ENCODE assay signal across 9 mouse cellular contexts in genomic region chr9:99994285-99995144, GRCm38 (mm10).
DNase-seq lines count a peak whose midpoint lies in the region; ATAC-seq lines count a peak whose summit lies in the region.
"Had no signal": no experiment of that assay in that cellular context is flagged by ENCODE, and none has a peak within 500 bp of the region (broad histone marks: within the 10 kb centered on the region; RNA-seq: fewer than 3 reads in every experiment).

No protein-coding gene starts in this region.

- no peaks in the 10 kb centered on the region for H3K36me3 ChIP-seq in heart, embryonic 13.5 days
- no peaks in the 10 kb centered on the region for H3K36me3 ChIP-seq in embryonic facial prominence, embryonic 12.5 days
- H3K36me3 ChIP-seq in neural tube, embryonic 12.5 days = no peaks in the 10 kb centered on the region
- H3K36me3 ChIP-seq: lung, embryonic 15.5 days had no signal

- no peak overlapping the region for H3K27ac ChIP-seq in heart, embryonic 13.5 days (replicated peaks)
- H3K27ac ChIP-seq in embryonic facial prominence, embryonic 12.5 days = no peak overlapping the region
- H3K27ac ChIP-seq in neural tube, embryonic 12.5 days = no peak overlapping the region
- H3K27ac ChIP-seq: lung, embryonic 15.5 days had no signal

- no peak for ATAC-seq in heart, embryonic 13.5 days (ENCODE audit: extremely low read depth, insufficient number of reproducible peaks, low FRiP score, low TSS enrichment)
- no peak for ATAC-seq in embryonic facial prominence, embryonic 12.5 days (ENCODE audit: insufficient number of reproducible peaks, insufficient read depth, low FRiP score, low TSS enrichment)
- 0 out of 2 replicates have a peak, but pooled peaks have one; percentile 29 for ATAC-seq in neural tube, embryonic 12.5 days (ENCODE audit: low FRiP score, low read depth)
- no peak for ATAC-seq in megakaryocyte, adult 5-6 weeks (ENCODE audit: poor library complexity, severe bottlenecking)

- WGBS in heart, embryonic 13.5 days = 1% methylated on average over 30 of the region's 30 CpGs
- 2% methylated on average over 30 of the region's 30 CpGs for WGBS in embryonic facial prominence, embryonic 12.5 days
- WGBS in neural tube, embryonic 12.5 days = 2% methylated on average over 30 of the region's 30 CpGs

- H3K4me2 ChIP-seq in heart, embryonic 13.5 days = peak overlapping the region; percentile 64
- peak overlapping the region; percentile 44 for H3K4me2 ChIP-seq in embryonic facial prominence, embryonic 12.5 days (replicated peaks)
- peak overlapping the region; percentile 57 for H3K4me2 ChIP-seq in neural tube, embryonic 12.5 days (replicated peaks)
- H3K4me2 ChIP-seq: lung, embryonic 15.5 days had no signal

- H3K9ac ChIP-seq in heart, embryonic 13.5 days = peak overlapping the region; percentile 24
- H3K9ac ChIP-seq in embryonic facial prominence, embryonic 12.5 days = no peak overlapping the region
- no peak overlapping the region; the same call in 1 of the 2 replicates for H3K9ac ChIP-seq in neural tube, embryonic 12.5 days
- H3K9ac ChIP-seq: lung, embryonic 15.5 days had no signal

- peak overlapping the region; percentile 36 for H3K4me3 ChIP-seq in heart, embryonic 13.5 days
- peak overlapping the region; percentile 8 for H3K4me3 ChIP-seq in embryonic facial prominence, embryonic 12.5 days
- H3K4me3 ChIP-seq in neural tube, embryonic 12.5 days = peak overlapping the region; percentile 20
- H3K4me3 ChIP-seq: lung, embryonic 15.5 days had no signal

- peaks cover 11% of the 10 kb centered on the region for H3K4me1 ChIP-seq in heart, embryonic 13.5 days
- H3K4me1 ChIP-seq in embryonic facial prominence, embryonic 12.5 days = peaks cover 5% of the 10 kb centered on the region; the same call in 1 of the 2 replicates
- H3K4me1 ChIP-seq in neural tube, embryonic 12.5 days = 0 out of 2 replicates have a peak, but pooled peaks cover 11% of the 10 kb centered on the region

- H3K27me3 ChIP-seq in heart, embryonic 13.5 days (replicated peaks) = peaks cover 21% of the 10 kb centered on the region
- peaks cover 26% of the 10 kb centered on the region for H3K27me3 ChIP-seq in embryonic facial prominence, embryonic 12.5 days
- no peaks in the 10 kb centered on the region for H3K27me3 ChIP-seq in neural tube, embryonic 12.5 days (replicated peaks)

- no peaks in the 10 kb centered on the region for H3K9me3 ChIP-seq in heart, embryonic 13.5 days
- H3K9me3 ChIP-seq in embryonic facial prominence, embryonic 12.5 days = no peaks in the 10 kb centered on the region
- H3K9me3 ChIP-seq in neural tube, embryonic 12.5 days = no peaks in the 10 kb centered on the region
- H3K9me3 ChIP-seq: lung, embryonic 15.5 days had no signal

- no peak for DNase-seq in heart, adult 11 months
- peak; percentile 10 for DNase-seq in hindlimb bud, embryonic 11.5 days (ENCODE audit: extremely low spot score, low read depth, low spot score)
- no peak for DNase-seq in cerebellum, adult 8-10 months
- DNase-seq in spleen, adult 12 weeks (ENCODE audit: low spot score) = no peak
